Mouse (Mus musculus): ENCODE data around the gene Ran.

Ran gene

GRCm38 (mm10) chr5:129016370-129016769 is 3.5 kb upstream of the Ran start:
- no peak for DNase-seq

DNA sequence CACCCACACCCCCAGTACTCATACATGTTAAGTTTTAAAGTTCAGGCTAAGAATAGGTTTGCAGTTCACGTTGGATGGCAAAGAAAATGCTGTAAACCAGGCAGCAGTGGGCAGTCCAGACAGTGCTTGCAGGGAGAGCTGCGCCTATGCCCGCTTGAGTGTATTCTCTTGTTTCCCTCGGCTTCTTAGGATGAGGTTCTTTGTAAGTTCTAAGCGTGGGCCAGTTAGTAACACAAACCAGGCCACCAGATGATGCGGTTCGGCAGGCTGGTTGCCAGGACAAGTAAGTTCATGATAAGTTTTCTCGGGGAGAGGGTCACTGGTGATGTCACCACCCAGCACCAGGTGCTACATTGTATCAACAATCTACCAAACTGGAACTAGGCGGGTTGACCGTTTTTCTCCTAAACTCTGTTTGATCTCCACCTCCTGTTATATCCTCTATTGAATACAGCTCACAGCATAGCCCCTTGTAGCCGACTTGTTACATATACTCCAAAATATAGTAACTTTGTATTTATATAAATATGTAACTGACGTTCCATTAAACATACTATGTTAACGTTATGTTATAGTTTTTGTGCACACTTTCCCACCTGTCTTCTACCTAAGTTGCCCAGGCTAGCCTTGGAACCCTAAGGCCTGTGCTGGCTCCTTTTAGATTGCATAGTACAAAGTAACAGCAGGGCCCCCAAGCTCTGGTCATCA is 933 bp upstream of the Ran start:
- no peak for DNase-seq

DNA sequence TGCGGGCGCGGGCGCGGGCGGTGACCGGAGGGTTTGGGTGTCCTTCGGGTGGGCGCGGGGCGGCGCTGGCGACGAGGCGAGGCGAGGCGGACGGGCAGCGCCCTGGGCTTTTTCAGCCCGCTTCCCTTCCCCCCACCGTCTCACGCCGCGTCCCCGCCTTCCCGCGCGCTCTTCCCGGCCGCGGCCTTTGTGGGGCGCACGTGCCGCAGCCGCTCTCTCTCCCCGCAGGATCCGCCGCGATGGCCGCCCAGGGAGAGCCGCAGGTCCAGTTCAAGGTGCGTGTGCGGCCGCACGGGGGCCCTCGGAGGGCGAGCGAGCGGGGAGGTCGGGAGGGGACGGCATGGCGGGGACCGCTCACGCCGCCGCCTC is 415 bp downstream of the Ran start:
- no peak for DNase-seq

DNA sequence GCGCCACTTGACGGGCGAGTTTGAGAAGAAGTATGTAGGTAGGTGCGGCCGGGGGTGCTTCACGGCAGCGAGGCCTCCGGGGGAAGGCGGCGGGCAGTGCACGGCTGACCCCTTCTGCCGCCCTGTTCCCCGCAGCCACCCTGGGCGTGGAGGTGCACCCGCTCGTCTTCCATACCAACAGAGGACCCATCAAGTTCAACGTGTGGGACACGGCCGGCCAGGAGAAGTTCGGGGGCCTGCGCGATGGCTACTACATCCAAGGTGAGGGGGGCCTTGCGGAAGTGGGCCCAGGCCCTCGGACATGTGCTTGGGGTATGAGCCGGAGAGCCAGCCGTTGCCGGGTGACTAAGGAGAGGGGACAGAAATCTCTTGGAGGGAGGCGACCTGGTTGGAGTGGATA is 862 bp downstream of the Ran start:
- no peak for DNase-seq

- DNase-seq: no peak
Measured at GRCm38 (mm10) chr5:129025048-129025447, 5.2 kb downstream of the Ran start.

DNA sequence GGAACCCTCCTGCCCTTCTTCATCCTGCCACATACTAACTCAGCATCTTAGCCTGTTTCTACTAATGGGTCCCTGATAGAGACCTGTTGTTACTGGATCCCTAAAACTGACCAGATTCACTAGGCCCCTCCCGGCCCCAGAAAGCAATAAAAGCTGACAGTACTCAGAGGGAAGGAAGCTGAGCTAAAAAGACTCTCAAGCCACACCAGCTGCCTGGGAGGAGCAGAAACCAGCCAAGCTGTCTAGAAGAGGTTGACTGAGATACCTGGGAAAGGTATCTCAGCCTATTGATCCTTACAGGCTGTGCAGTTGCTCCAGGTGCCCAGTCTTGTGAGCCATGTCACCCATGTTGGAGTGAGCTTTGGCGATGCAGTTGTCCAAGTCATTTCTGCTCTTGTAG is 5.9 kb downstream of the Ran start:
- no peak for DNase-seq

GRCm38 (mm10) chr5:129026171-129026570 is 6.3 kb downstream of the Ran start:
- no peak for DNase-seq

- no peak for DNase-seq
Measured at GRCm38 (mm10) chr5:129026637-129027036, 6.8 kb downstream of the Ran start.

- no peak for DNase-seq
Measured at GRCm38 (mm10) chr5:129029131-129029723, 9.4 kb downstream of the Ran start.

- no peak for DNase-seq
Measured at GRCm38 (mm10) chr5:129036678-129037077, 16.8 kb downstream of the Ran start.

DNA sequence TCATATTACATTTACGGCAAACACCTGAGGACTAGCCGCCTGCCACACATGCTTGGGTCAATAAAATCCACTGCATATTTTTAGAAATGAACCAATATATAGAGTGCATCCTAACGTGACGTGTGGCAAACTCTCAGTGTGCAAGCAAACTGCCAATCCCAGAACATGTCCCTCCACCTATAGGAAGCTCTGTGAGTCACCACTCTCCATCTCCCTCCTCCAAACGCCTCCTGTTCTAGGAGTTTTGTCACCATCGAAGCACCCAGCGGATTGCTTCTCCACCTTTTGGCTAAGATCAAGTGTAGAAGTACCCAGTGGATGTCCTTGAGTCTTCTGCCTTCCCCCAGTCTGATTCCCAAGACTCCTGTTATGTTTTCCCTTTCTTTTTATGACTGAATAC is 17.9 kb downstream of the Ran start:
- DNase-seq: no peak

DNA sequence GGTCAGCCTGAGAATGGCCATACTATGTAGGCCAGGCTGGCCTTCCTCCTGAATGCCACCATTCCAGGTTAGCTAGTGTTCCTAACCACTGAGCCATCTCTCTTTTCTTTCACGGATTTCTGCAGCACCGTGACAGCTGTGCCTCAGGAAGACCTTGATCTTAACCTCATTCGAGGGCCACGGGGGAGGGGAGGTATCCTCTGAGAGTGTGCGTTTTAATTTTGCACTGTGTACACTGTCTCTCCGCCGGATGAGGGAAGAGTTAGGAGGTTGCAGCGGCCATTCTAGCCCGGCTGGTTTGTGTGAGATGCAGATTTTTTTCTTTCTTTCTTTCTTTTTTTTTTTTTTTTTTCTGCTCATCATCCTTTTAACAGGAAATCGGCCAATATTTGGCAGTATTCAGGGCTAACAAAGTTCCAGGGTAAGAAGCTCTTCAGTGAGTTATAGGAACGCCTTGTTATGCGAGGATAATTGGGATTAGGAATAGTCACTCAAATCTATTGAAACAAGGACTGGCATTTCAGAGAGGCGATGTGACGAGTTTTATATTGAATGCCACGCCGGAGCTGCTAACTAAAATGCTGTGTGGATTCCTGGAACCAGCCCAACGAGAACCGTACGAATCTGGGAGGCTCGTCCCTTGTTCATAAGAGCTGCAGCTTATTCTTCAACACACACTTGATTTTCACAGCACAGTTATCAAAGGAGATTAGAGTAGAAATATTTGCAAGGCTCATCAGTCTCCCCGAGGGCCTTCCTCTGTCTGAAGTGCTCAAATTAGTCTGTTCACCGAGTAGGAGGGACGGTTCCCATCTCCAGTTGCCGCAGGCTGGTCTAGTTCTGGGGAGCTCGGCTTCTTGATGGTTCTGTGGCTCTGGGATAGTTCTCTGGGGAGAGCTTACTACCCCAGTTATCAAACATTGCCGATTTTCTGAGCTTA is 26.0 kb downstream of the Ran start:
- DNase-seq: peak; percentile 65

GRCm38 (mm10) chr5:129049372-129049771 is 29.5 kb downstream of the Ran start:
- peak; percentile 50 for DNase-seq

DNA sequence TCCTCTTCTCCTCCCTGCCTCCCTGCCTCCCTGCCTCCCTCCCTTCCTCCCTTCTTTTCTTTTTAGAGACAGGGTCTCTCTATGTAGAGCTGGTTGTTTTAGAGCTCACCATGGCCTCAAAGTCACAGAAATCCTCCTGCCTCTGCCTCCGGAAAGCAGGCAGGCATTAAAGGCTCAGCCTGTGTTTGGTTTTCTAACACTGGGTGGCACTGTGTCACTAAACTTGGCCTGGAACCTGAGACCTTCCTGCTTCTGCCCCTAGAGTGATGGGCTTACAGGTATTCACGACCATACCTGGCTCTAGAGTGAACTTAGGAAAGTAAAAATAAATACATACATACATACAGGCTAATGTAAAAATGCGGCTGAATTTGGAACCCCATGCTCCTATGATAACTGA is 32.0 kb downstream of the Ran start:
- no peak for DNase-seq

- DNase-seq: peak; percentile 46
Measured at GRCm38 (mm10) chr5:129052636-129053355, 32.9 kb downstream of the Ran start.

DNA sequence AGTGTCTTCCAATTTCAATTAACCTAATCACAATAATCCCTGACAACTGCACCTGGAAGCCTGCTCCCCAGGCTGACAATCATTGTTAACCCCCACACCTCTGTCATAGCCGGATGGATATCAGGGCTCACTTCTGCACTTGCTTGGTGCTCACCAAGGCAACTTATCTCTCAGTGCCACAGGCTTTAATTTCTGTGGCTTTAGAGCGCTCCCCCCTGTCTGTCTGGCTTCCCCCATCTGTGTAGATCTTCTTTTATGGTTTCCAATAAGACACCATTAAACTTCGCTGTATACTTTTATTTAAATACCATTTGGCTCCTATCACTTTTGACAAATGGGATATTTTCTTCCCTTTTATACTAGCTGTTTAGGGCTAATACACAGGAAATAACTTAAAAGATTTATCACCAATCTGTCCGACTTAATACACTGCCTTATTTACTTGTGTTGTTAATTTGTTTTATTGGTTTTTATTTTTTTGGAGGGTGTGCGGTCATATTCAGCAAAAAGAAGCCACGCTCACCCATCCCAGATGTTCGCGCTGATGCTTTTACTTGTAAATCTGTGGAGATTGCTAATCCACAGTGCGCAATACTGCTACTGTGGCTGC is 34.9 kb downstream of the Ran start:
- no peak for DNase-seq

- no peak for DNase-seq
Measured at GRCm38 (mm10) chr5:129059116-129059515, 39.2 kb downstream of the Ran start.

GRCm38 (mm10) chr5:129061579-129061978 is 41.7 kb downstream of the Ran start:
- DNase-seq: peak; percentile 77

DNA sequence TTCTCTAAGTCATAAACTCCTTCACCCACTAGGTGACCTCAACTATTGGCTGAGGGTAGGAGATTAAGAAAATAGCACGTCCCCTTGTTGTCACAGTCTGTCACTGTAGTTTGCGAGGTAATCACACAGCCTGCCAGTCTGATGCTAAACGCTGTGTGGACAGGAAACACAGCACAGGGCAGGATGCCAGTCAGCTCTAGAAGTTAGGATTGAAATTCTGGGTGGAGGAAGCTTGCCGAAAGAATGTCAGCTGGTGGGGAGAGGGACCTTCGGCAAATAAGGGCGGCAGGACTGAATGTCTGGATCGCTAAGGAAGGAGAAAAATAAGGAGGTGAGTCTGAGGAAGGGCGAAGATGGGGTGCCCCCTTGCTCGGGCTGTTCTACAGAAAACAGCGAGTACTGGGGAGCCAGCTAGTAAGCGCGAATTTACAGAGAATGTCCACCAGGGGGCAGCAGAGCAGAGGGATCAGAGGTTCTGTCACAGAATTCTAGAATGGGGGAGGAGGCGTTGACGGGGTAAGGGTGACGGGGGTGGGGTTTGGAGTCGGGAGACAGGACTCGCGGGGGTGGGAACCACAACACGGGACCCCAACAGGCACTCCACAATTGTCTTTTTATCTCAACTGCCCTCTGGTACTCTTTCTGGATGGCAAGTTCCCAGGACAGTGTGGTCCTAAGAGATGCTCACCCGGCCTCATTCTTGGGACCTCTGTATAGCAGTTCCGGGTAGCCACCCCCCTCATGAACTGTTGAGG is 43.3 kb downstream of the Ran start:
- peak; percentile 88 for DNase-seq

DNA sequence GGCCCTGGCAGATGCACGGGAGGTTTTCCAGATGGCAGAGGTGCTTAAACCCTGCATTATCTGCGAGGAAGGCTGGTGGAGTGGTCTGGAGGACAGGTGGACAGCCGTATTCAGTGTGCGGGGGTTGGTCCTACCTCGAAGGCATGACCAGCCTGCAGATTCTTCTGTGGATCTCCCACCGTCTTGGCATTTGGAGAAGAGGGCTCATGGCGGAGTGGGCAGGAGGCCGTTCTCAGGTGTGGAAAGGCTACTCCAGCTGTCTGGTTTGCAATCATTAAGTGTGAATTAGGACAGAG is 43.9 kb downstream of the Ran start:
- DNase-seq: no peak

GRCm38 (mm10) chr5:129064186-129064585 is 44.3 kb downstream of the Ran start:
- DNase-seq: no peak

DNA sequence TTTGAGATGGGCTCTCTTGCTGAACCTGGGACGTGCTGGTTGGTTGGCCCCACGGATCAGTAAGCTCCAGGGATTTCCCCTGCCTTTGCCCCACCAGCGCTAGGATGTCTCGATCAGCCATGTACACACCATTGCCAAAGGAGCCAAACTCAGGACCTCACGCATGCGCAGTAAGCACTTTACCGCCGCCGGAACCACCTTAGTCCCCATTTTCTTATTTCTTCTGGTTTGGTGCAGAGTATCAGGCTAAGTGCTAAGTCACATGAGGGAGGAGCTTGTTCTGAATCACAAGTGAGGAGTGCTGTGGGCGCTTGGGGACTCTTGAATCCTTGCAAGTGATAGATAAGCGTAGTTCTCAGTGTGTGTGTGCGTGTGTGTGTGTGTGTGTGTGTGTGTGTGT is 45.4 kb downstream of the Ran start:
- DNase-seq: no peak
